Mouse (Mus musculus) midbrain, embryonic 12.5 days (tissue): ENCODE data around the gene 1700001L19Rik. TPM values are rescaled to one million over a fixed set of nuclear protein-coding genes. Genes with fewer than 3 reads are reported as not detected.
A peak's percentile ranks its signal among the peaks of the same experiment; 100 is the strongest.

Experiments
- ATAC-seq: fragments of 200-750 bp; cut with Nextera tagmentation; 2 replicates; pipeline ENCODE4 v1.8.0; 2017; ENCODE audit warnings: low read depth, moderate TSS enrichment, moderate library complexity; ENCODE audit not compliant: low FRiP score
- H3K27ac ChIP-seq: fragments of 300-500 bp; sonication (generic); replicated peaks from 2 replicates; pipeline ENCODE4 v1.5.1; 2016; ENCODE audit warnings: mild to moderate bottlenecking
- H3K27me3 ChIP-seq: fragments of 300-500 bp; sonication (generic); 2 replicates; pipeline ENCODE4 v1.6.1; 2016; ENCODE audit warnings: mild to moderate bottlenecking
- H3K36me3 ChIP-seq: fragments of 300-500 bp; sonication (generic); 2 replicates; pipeline ENCODE4 v1.6.1; 2016
- H3K4me1 ChIP-seq: fragments of 300-500 bp; sonication (generic); 2 replicates; pipeline ENCODE4 v1.6.1; 2016
- H3K4me2 ChIP-seq: fragments of 300-500 bp; sonication (generic); replicated peaks from 2 replicates; pipeline ENCODE4 v1.6.1; 2016; ENCODE audit warnings: mild to moderate bottlenecking, moderate library complexity
- H3K4me3 ChIP-seq: fragments of 300-500 bp; sonication (generic); 2 replicates; pipeline ENCODE4 v1.5.1; 2016; ENCODE audit warnings: mild to moderate bottlenecking
- H3K9ac ChIP-seq: fragments of 300-500 bp; sonication (generic); replicated peaks from 2 replicates; pipeline ENCODE4 v1.6.1; 2016; ENCODE audit warnings: mild to moderate bottlenecking, moderate library complexity
- H3K9me3 ChIP-seq: fragments of 300-500 bp; sonication (generic); 2 replicates; pipeline ENCODE4 v1.6.1; 2016; ENCODE audit warnings: mild to moderate bottlenecking
- WGBS: fragments of 180-500 bp; shearing (Covaris S2); methylation state at CpG from one replicate; pipeline ENCODE4 v1.1.7; 2016; 5-methylcytosine and 5-hydroxymethylcytosine counted together
- polyA plus RNA-seq: library from polyadenylated mRNA; unstranded; fragments of >200 nt; fragmentation: Nextera tagmentation; extraction: Ambion mirVana; gene quantifications from 2 replicates; pipeline ENCODE4 v1.2.1, GENCODE M21; 2016

Gene 1700001L19Rik
- polyA plus RNA-seq, 1 experiment from 2014 or later, result 1.4 TPM

- peak overlapping the region; percentile 76 for H3K9ac ChIP-seq
- ATAC-seq, result peak; percentile 10
- under 1% methylated on average over 11 of the region's 11 CpGs for WGBS
- H3K4me2 ChIP-seq, result peak overlapping the region; percentile 88
- peaks cover 24% of the 10 kb centered on the region for H3K4me1 ChIP-seq
- H3K9me3 ChIP-seq, result no peaks in the 10 kb centered on the region
- H3K36me3 ChIP-seq, result peaks cover 47% of the 10 kb centered on the region
- peak overlapping the region; percentile 82 for H3K4me3 ChIP-seq
- H3K27ac ChIP-seq, result peak overlapping the region; percentile 54; the same call in 1 of the 2 replicates
- H3K27me3 ChIP-seq, result no peaks in the 10 kb centered on the region
Measured at GRCm38 (mm10) chr13:68582517-68582780, 14.8 kb upstream of the 1700001L19Rik start.

- H3K36me3 ChIP-seq, result peaks cover 53% of the 10 kb centered on the region
Measured at GRCm38 (mm10) chr13:68583961-68584360, 13.3 kb upstream of the 1700001L19Rik start.

GRCm38 (mm10) chr13:68585441-68585840 lies 11.8 kb upstream of the 1700001L19Rik start:
- no peaks in the 10 kb centered on the region for H3K9me3 ChIP-seq
- H3K4me3 ChIP-seq, result no peak overlapping the region
- no peak overlapping the region for H3K4me2 ChIP-seq
- peaks cover 65% of the 10 kb centered on the region for H3K36me3 ChIP-seq
- no peak for ATAC-seq
- H3K27ac ChIP-seq, result no peak overlapping the region
- H3K9ac ChIP-seq, result no peak overlapping the region
- WGBS, result 86% methylated on average over 7 of the region's 7 CpGs
- H3K4me1 ChIP-seq, result peaks cover 21% of the 10 kb centered on the region
- no peaks in the 10 kb centered on the region for H3K27me3 ChIP-seq

More at GRCm38 (mm10) chr13:68583961-68584360, 13.3 kb upstream of the 1700001L19Rik start:
- Histone ChIP-seq H3K4me2 (no peak overlapping the region), H3K4me3 (no peak overlapping the region), H3K9ac (no peak overlapping the region), H3K27ac (no peak overlapping the region), H3K9me3 (no peaks in the 10 kb centered on the region), H3K27me3 (no peaks in the 10 kb centered on the region), H3K4me1 (peaks cover 24% of the 10 kb centered on the region)
- no peak for ATAC-seq
- WGBS, result 96% methylated on average over 11 of the region's 11 CpGs

- Histone ChIP-seq H3K4me3 (no peak overlapping the region), H3K27ac (no peak overlapping the region), H3K36me3 (peaks cover 92% of the 10 kb centered on the region), H3K4me1 (peaks cover 1% of the 10 kb centered on the region; the same call in 1 of the 2 replicates), H3K9ac (no peak overlapping the region), H3K27me3 (no peaks in the 10 kb centered on the region), H3K4me2 (no peak overlapping the region), H3K9me3 (no peaks in the 10 kb centered on the region)
- no peak for ATAC-seq
Measured at GRCm38 (mm10) chr13:68588352-68588751, 8.9 kb upstream of the 1700001L19Rik start.

- Histone ChIP-seq H3K27me3 (0 out of 2 replicates have a peak, but pooled peaks cover 10% of the 10 kb centered on the region), H3K36me3 (peaks cover 42% of the 10 kb centered on the region), H3K27ac (no peak overlapping the region), H3K4me2 (no peak overlapping the region), H3K4me1 (no peaks in the 10 kb centered on the region), H3K9ac (no peak overlapping the region), H3K9me3 (no peaks in the 10 kb centered on the region), H3K4me3 (no peak overlapping the region)
- ATAC-seq, result no peak
- WGBS, result 88% methylated on average over 1 of the region's 1 CpGs
Measured at GRCm38 (mm10) chr13:68593797-68594196, 3.4 kb upstream of the 1700001L19Rik start.

- H3K4me2 ChIP-seq, result peak overlapping the region; percentile 47
- 0 out of 2 replicates have a peak, but pooled peaks cover 10% of the 10 kb centered on the region for H3K27me3 ChIP-seq
- peaks cover 4% of the 10 kb centered on the region for H3K36me3 ChIP-seq
- H3K4me1 ChIP-seq, result no peaks in the 10 kb centered on the region
- H3K9ac ChIP-seq, result no peak overlapping the region; the same call in 1 of the 2 replicates
- H3K4me3 ChIP-seq, result peak overlapping the region; percentile 26
- 0 out of 2 replicates have a peak, but pooled peaks have one; percentile 36 for ATAC-seq
- no peaks in the 10 kb centered on the region for H3K9me3 ChIP-seq
- H3K27ac ChIP-seq, result no peak overlapping the region
- WGBS, result 15% methylated on average over 13 of the region's 13 CpGs
Measured at GRCm38 (mm10) chr13:68597667-68598066, 446 bp downstream of the 1700001L19Rik start.

GRCm38 (mm10) chr13:68598953-68599352 lies 1.7 kb downstream of the 1700001L19Rik start:
- ATAC-seq, result no peak
- H3K9me3 ChIP-seq, result no peaks in the 10 kb centered on the region
- no peaks in the 10 kb centered on the region for H3K4me1 ChIP-seq
- no peak overlapping the region for H3K27ac ChIP-seq
- H3K9ac ChIP-seq, result no peak overlapping the region
- no peaks in the 10 kb centered on the region for H3K36me3 ChIP-seq
- 0 out of 2 replicates have a peak, but pooled peaks cover 10% of the 10 kb centered on the region for H3K27me3 ChIP-seq
- H3K4me2 ChIP-seq, result no peak overlapping the region
- H3K4me3 ChIP-seq, result no peak overlapping the region

GRCm38 (mm10) chr13:68601184-68601583 lies 4.0 kb downstream of the 1700001L19Rik start:
- Histone ChIP-seq H3K27me3 (0 out of 2 replicates have a peak, but pooled peaks cover 10% of the 10 kb centered on the region), H3K9me3 (no peaks in the 10 kb centered on the region), H3K4me3 (no peak overlapping the region), H3K4me2 (no peak overlapping the region), H3K9ac (no peak overlapping the region), H3K4me1 (no peaks in the 10 kb centered on the region), H3K27ac (no peak overlapping the region), H3K36me3 (no peaks in the 10 kb centered on the region)
- whole genome bisulfite sequencing, result 24% methylated on average over 6 of the region's 6 CpGs
- no peak for ATAC-seq

GRCm38 (mm10) chr13:68603085-68603484 lies 5.9 kb downstream of the 1700001L19Rik start:
- no peaks in the 10 kb centered on the region for H3K9me3 ChIP-seq
- no peak for ATAC-seq
- 79% methylated on average over 6 of the region's 6 CpGs for WGBS
- no peak overlapping the region for H3K4me3 ChIP-seq
- H3K36me3 ChIP-seq, result no peaks in the 10 kb centered on the region
- H3K27ac ChIP-seq, result no peak overlapping the region
- H3K4me2 ChIP-seq, result no peak overlapping the region
- 0 out of 2 replicates have a peak, but pooled peaks cover 3% of the 10 kb centered on the region for H3K27me3 ChIP-seq
- 0 out of 2 replicates have a peak, but pooled peaks cover under 1% of the 10 kb centered on the region for H3K4me1 ChIP-seq
- H3K9ac ChIP-seq, result no peak overlapping the region

GRCm38 (mm10) chr13:68605689-68606126 lies 8.5 kb downstream of the 1700001L19Rik start:
- H3K27me3 ChIP-seq, result no peaks in the 10 kb centered on the region
- peak overlapping the region; percentile 45 for H3K4me2 ChIP-seq
- WGBS, result 10% methylated on average over 10 of the region's 11 CpGs
- peak; percentile 84 for ATAC-seq
- H3K4me3 ChIP-seq, result peak overlapping the region; percentile 28
- H3K27ac ChIP-seq, result no peak overlapping the region
- 0 out of 2 replicates have a peak, but pooled peaks cover 2% of the 10 kb centered on the region for H3K4me1 ChIP-seq
- no peaks in the 10 kb centered on the region for H3K9me3 ChIP-seq
- H3K36me3 ChIP-seq, result no peaks in the 10 kb centered on the region
- H3K9ac ChIP-seq, result no peak overlapping the region

GRCm38 (mm10) chr13:68607652-68608405 lies 10.6 kb downstream of the 1700001L19Rik start:
- peak; percentile 16; the same call in 1 of the 2 replicates for ATAC-seq
- Histone ChIP-seq H3K4me2 (peak overlapping the region; percentile 17; the same call in 1 of the 2 replicates), H3K36me3 (no peaks in the 10 kb centered on the region), H3K27me3 (no peaks in the 10 kb centered on the region), H3K9ac (no peak overlapping the region), H3K9me3 (no peaks in the 10 kb centered on the region), H3K4me1 (0 out of 2 replicates have a peak, but pooled peaks cover 2% of the 10 kb centered on the region), H3K27ac (no peak overlapping the region), H3K4me3 (no peak overlapping the region)
- 64% methylated on average over 21 of the region's 21 CpGs for WGBS

- Histone ChIP-seq H3K4me3 (no peak overlapping the region), H3K36me3 (no peaks in the 10 kb centered on the region), H3K9ac (no peak overlapping the region), H3K4me1 (no peaks in the 10 kb centered on the region), H3K4me2 (no peak overlapping the region), H3K27ac (no peak overlapping the region), H3K9me3 (no peaks in the 10 kb centered on the region), H3K27me3 (no peaks in the 10 kb centered on the region)
- WGBS, result 66% methylated on average over 6 of the region's 6 CpGs
- ATAC-seq, result no peak
Measured at GRCm38 (mm10) chr13:68622792-68623191, 25.6 kb downstream of the 1700001L19Rik start.
